Mouse (Mus musculus) adrenal gland (tissue): ENCODE data around the gene C1qtnf12.

ENCODE experiments used
- intact Hi-C: fragments of 180-260 bp; cut with DNase I; formaldehyde crosslinking; loops from one replicate; pipeline ENCODE4 v1.15.1; 2025
- long read RNA-seq, 2 experiments: library from polyadenylated mRNA; unstranded; transcript quantifications; one replicate each; pipeline ENCODE4 v2.0.0; 2020; ENCODE audit warnings: borderline replicate concordance in 1 of 2; ENCODE audit not compliant: insufficient replicate concordance in 1 of 2

C1qtnf12 gene
- long read RNA-seq, experiment 1, transcript C1qtnf12-201 (8 exons, 1,315 nt): major isoform, 44 of 44 reads
- long read RNA-seq, experiment 1, partial matches to known transcripts: 0 of 44 reads
- long read RNA-seq, experiment 1, other reads (novel, unspliced or antisense): 0 of 44 reads
- long read RNA-seq, experiment 2, transcript C1qtnf12-201 (8 exons, 1,315 nt): major isoform, 23 of 27 reads
- long read RNA-seq, experiment 2, partial matches to known transcripts: 0 of 27 reads
- long read RNA-seq, experiment 2, other reads (novel, unspliced or antisense): 4 of 27 reads

DNA sequence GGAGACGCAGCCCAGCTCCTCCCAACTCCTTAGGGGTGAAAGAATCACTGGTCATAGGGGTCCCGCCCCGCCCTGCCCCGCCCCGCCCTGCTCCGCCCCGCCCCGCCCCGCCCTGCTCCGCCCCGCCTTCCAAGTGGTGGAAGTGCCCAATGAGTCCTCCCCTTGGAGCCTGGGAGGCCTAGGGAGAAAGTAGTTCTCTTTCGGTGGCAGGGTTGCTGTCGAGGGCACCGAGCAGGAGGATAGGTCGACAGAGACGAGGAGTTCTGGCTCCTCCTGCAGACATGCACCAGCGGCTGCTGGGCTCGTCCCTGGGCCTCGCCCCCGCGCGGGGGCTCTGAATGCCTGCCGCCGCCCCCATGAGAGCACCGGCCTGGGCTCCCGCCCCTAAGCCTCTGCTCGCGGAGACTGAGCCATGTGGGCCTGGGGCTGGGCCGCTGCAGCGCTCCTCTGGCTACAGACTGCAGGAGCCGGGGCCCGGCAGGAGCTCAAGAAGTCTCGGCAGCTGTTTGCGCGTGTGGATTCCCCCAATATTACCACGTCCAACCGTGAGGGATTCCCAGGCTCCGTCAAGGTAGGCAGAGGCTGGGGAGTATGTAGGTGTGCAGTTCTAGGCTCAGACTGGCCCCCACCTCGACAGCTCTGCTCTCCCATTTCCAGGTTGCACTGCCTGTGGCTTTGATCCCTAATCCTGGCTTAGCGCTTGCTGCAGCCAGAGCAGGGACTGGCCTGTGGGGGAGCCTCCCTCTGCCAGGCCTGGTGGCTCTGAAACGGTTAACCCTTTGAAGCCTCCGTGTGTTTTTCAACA, at the start of gene C1qtnf12:
Gene C1qtnf12 (plus strand): TSS at position 152 of the 805 bp plus-strand sequence.
- intact Hi-C loops: loop anchor here (5.0 kb wide), 2 partner anchors 70 to 145 kb away; partner anchors contain the start of gene 9430015G10Rik

DNA sequence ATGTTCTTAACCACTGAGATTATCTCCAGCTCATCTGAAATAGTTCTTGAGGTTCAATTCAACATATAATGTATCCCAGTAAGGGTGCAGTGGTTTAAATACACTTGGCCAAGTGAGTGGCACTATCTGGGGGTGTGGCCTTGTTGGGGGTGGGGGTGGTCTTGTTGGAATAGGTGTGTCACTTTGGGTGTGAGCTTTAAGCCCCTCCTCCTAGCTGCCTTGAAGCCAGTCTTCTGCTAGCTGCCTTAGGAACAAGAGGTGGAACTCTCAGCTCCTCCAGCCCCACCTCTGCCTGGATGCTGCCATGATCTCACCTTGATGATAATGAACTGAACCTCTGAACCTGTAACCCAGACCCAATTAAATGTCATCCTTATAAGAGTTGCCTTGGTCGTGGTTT, 30.1 kb upstream of the C1qtnf12 start:
- intact Hi-C loops: no loop called here

DNA sequence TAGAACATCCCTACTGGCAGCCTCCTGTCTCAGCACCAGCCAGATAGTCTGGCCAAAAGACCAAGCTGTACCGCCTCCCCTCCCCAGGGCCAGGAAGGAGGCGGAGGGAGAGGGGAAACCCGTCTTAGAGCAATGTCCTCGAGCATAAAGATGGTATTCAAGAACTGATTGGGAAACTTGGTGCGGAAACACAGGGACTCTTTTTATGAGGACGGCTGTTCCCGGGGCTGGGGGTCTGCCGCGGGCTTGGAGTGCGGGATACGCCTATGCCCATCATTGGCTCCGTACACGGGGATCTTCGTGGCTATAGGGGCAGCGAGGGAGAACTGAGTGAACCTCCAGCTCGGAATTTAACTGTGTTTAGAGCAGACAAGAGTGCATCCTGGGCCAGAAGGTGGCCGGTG, 19.1 kb upstream of the C1qtnf12 start:
- intact Hi-C loops: loop anchor here (2.0 kb wide), 1 partner anchor 48 kb away; no protein-coding TSS in a partner anchor

DNA sequence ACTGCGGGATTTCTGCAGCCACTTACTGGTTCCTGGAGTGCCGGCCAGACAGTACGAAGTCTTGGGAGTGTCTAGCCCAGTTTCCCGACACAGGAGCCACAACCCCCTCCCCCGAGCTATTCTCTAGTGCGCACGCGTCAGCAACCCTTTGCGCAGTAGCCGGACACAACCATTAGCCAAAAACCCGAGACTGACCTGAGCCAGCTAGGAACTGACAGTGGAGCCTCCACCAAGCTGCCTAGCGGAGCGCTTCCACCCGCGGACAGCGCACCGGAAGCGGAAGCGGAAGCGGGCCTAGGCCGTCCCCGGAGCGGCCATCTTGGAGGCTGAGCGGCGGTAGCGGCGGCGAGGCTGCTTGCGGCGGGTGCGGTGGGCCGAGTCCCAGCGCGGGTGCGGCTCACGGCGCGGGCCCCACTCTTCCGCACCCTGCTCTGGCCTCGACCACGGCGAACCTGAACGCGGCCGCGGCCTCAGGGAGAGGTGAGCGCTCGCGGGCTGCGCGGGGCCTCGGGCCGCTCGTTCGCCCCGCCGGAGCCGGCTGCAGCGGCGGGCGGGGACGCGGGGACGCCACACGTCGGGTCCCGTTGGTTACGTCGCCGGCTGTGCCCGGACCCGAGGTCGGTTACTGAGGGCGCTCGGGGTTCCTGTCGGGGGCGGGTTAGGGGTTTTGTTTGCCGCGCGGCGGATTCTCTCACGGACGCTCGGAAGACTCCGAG, 18.4 kb upstream of the C1qtnf12 start, which contains the start of gene Ube2j2:
Gene Ube2j2 (plus strand): TSS at position 298 of the 716 bp plus-strand sequence.
- intact Hi-C loops: loop anchor here (2.0 kb wide), 1 partner anchor 49 kb away; no protein-coding TSS in a partner anchor

DNA sequence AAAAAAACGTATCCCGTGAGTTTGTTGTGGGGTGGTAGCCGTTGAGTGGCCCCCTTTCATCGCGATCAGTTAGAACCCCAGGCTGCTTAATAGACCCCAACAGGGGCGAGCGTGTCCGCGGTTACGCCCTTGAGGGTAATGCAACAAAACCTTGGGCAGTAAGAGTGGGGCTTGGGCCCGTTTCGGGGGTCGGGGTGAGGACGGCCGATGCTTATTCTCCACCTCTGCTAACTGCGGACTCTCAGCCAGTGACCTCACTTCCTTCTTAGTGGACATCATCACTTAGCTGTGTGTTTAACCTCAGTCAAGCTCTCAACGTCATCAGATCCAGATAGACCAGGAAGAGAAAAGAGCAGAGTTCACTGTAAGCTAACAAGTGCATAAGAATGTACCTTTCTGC, 17.8 kb upstream of the C1qtnf12 start:
- intact Hi-C loops: no loop called here

DNA sequence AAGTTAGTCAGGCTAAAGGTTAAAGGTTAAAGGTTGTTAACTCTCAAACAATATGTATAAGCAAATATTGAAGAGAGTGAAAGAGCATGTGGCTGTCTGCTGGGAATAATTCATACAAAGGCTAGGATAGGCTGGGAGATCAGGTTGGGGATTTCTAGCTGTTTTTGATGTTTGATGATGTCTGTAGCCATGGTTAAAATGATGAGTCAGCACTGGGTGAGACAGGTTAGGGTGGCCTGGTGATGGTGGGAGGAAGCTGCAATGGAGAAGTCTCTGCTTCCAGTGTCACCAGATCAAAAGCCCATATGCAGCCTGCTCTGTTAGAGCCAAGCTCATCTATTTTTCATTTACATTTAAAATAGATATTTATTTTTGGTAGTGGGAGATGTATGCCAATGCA, 15.0 kb upstream of the C1qtnf12 start:
- intact Hi-C loops: no loop called here

DNA sequence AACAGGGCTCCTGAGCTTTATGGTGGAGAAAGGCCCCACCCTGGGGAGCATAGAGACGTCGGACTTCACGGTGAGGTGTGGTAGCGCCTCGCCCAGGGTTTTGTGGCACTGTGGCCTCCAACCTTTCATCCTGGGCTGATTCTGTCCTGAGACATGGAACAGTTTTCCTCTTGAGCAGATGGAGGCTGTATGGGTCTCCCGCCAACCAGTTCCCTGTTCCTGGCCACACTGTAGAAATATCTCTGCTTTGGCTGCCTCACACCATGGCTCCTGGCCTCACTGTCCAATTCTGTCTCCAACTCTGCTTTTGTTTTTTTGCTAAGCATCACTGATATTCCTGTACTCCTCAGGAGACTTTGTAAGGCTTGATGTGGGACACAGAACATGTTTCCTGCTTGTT, 6.6 kb upstream of the C1qtnf12 start:
- intact Hi-C loops: loop anchor here (5.0 kb wide), 1 partner anchor 37 kb away; the partner anchor contains the start of genes B3galt6 and Sdf4

DNA sequence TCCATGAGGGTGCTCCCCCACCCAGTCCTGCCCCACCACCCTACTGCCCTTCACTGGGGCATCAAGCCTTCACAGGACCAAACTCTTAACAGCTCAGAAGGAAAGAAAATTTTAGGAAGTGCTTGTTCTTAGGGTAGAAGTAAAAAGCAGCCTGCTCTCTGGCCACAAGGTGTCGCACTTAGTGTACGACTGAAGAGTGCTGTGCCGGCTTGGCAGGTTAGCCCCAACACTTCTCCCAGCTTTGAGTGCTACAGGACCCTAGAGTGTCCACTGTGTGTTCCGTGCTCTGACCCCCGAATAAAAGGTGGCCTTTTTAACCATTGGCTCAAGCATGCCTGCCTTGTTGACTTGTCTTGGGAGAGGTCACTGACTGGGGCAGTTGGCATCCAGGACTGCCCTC, 2.8 kb upstream of the C1qtnf12 start:
- intact Hi-C loops: loop anchor here (5.0 kb wide), 1 partner anchor 33 kb away; the partner anchor contains the start of genes B3galt6 and Sdf4

DNA sequence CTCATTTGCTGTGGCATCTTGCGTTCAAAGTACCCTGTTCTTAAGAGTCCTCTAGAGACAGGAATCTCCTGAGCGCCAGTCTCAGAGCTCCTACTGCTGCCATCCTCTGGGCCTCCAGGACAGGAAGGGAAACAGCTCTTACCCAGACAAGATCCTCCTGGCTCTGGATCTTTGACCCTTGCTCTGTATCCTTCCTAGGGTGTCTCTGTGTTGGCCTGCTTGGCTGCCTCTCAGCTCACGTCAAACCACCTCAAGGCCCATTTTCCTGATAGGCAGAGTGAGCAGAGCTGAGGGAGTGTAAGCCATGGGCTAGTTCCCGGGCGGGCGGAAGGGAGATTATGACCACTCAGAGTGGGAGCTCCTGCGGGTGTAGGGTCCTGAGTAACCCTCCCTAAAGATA, 988 bp downstream of the C1qtnf12 start:
- intact Hi-C loops: loop anchor here (5.0 kb wide), 2 partner anchors 69 to 144 kb away; partner anchors contain the start of gene 9430015G10Rik

DNA sequence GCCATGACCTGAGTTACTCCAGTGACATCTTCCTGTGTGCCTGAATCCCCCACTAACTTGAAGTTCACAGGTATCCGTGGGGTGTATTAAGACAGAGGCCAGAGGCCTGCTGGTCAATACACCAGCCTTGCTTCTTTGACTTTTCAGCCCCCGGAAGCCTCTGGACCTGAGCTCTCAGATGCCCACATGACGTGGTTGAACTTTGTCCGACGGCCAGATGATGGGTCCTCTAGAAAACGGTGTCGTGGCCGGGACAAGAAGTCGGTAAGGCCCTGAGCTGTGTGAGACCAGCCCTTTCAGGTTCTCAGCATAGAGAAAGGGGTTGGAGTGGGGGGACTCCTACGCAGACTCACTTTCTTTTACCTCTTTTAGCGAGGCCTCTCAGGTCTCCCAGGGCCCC, 2.3 kb downstream of the C1qtnf12 start:
- intact Hi-C loops: loop anchor here (5.0 kb wide), 2 partner anchors 68 to 143 kb away; partner anchors contain the start of gene 9430015G10Rik

DNA sequence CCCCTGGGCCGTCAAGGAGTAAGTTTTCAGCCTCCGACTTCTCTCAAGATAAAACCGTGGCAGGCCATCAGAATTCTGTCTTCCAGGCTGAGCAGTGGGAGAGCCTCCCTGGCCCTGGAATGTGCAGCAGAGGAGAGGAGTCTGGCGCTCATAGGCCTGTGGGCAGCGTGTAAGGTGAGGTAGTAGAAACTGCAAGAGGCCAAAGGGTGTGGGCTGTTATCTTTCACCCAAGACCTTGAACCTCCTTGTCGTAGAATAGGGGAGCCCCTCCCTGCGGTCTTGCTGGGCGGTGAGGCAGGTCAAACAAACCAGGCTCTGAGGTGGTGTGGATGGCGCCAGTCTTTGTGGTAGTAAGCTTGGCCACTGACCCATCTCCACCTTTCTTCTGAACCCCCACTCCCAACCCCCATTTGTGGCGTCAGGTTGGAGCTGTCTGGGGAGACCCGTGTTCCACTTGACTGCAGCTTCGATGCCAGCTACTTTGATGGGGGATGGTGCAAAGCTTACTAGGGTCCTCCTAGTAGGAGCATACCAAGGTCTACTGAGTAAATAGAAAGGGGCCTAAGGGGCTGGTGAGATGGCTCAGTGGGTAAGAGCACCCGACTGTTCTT, 7.0 kb downstream of the C1qtnf12 start:
- intact Hi-C loops: no loop called here

DNA sequence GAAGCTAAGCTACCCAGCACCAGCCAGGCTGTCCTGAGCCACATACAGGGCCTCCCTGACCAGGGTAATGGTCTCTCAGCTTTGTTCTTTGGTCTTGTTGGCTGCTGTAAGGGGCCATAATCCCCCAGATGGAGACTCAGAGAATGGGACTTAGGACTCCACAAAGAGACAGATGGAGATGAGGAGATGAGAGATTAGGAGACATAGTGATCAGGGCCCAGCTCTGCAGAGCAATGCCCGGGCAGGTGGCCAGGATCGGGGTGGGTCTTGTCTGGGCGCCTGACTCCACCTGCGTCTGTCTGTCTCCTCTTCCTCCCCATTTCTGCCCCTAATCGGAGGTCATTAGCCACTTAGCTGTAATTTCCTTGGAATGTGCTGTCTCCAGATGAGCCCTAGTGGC, 8.2 kb downstream of the C1qtnf12 start:
- intact Hi-C loops: no loop called here

DNA sequence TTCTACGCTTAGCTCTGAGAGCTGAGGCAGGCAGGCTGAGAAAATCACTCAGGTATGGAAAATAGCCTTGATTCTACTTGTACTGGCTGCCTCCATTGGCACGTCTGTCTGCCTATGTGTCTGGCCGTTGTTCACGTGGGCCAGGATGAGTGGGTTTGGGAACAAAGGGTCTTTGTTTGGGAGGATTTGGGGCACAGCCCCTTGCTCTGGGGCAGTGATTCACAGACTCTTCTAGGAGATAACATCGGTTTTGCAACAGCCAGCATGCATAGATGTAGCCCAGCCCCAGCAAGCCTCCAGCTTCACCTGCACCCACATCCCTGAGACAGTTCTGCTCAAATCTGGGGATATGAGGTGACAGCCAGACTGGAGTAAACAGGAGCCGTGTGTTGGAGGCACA, 10.5 kb downstream of the C1qtnf12 start:
- intact Hi-C loops: no loop called here

DNA sequence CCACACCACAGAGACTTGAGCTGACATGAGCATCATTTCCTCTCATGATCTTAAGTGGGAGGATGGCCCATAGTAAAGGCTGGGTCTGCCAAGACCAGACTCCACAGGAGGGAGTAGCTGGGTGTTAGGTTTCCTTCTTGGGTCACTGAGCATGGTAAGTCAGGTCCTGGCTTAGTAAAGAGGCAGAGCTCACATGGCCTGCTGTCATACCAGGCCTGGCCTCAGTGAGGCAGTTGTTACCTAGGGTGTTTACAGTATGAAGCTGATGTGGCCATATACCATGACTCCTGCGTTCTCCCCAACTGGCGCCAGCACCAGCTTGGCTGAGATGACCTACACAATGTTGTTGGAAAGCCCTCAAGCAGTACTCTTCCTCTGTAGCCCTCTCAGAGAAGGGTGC, 11.1 kb downstream of the C1qtnf12 start:
- intact Hi-C loops: no loop called here

DNA sequence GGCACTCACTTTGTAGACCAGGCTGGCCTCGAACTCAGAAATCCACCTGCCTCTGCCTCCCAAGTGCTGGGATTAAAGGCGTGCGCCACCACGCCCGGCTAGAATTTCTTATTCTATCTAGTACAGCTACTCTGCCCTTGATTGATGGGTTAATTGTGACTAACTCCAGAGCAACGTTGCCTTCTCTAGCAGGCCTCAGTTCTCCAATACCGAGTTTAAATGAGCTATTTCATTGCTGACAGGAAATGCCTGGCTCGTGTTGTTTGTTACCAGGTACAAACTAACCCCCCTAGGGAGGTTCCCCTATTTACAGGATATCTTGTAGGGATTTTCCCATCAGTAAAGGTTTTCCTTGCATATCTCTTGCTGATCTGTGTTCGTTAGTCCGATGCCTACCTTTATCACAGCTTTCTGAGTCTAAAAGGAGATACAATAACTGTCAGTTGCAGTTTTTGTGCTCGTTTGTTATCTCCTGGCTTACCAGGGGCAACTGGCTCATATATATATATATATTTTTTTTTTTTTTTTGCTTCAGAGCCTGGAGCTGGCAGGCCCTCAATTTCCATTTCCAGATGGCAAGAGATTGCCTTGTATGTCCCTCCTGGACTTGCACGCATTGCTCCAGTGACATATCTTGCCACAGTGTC, 19.4 kb downstream of the C1qtnf12 start:
- intact Hi-C loops: no loop called here

DNA sequence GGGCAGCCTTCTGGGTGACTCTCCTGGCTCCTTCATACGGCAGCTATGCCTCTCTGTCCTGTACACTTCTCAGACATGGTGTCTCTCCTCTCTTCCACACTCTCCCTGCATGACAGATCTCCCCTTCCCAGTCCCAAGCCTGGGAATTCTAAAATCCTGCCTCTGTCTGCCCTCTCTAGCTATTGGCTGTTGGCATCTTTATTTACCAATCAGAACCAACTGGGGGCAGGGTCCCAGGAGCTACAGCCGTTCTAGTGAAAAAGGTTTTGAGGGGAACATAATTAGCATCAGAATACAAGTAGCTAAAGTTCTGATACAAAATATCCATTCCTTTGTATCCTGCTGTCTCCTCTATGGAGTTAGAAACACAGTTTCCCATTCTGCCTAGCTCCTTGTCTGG, 21.7 kb downstream of the C1qtnf12 start:
- intact Hi-C loops: no loop called here

DNA sequence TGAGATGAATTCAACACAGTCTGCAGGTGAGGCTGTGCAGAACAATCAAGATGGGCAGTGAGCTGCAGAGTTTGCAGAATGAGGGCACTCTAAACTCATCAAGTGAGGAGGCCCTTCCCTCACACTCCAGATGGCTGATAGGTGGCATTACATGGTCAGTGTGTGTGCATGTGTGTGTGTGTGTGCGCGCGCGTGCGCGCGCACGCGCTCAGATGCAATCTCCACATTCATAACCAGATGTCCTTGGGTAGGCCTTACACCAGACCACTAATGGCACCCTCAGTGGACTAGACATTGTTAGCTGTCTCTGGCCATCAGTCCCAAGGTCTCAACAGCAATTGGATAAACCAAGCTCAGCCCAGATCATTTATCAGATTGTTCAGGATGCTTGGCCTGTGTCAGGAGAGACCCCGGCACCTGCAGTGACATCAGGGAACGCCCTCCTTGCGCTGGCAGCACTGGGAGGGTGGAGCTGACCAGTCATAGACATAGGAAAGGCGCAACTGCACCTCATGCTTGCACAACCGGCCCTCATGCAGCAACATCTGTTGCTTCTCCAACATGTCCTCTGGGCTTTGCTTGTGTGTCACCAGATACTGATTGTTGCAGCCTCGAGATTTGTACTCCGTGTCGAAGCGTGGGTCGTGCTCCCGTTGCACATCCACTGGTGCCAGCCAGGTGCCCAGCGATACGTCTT, 29.2 kb downstream of the C1qtnf12 start:
- intact Hi-C loops: loop anchor here (5.0 kb wide), 1 partner anchor 34 kb away; no protein-coding TSS in a partner anchor

DNA sequence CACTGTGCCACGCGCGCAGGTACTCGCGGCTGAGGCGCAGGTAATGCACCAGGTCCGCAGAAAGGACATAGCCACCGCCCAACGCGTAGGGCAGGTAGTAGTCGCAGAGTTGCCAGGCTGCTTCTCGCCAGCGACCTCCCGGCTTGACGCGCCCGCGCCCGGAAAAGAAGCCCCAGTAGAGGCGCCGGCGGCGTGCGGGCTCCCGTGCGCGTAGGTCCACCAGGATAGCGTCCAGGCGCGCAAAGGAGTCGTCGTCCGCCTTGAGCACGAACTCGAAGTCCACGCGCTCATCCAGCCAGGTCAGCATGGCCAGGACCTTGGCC, 29.8 kb downstream of the C1qtnf12 start:
- intact Hi-C loops: loop anchor here (5.0 kb wide), 1 partner anchor 35 kb away; no protein-coding TSS in a partner anchor

DNA sequence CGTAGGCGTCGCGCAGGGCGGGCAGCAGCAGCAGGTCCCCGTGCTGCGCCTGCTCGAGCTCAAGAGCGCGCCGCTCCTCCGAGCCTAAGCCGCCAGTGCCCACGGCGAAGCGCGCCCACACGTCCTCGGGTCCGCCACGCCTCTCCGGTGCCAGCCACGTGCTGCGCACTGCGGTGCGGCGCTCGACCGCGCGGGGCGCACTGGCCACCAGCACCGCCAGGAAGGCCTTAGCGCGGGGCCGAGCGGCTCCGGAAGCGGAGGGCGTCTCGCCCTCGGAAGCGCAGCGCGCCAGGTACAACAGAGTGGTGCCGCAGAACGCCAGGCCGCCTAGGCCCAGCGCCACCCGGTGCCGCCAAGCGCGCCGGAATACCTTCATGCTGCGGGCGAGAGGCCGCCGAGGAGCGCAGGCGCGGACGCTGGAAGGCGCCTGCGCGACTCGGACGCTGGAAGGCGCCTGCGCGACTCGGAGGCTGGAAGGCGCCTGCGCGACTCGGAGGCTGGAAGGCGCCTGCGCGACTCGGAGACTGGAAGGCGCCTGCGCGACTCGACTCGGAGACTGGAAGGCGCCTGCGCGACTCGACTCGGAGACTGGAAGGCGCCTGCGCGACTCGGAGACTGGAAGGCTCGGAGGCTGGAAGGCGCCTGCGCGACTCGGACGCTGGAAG, 30.3 kb downstream of the C1qtnf12 start, which contains the start of the genes B3galt6 and Sdf4:
Gene B3galt6 (minus strand): TSS at position 409 of the 665 bp plus-strand sequence.
Gene Sdf4 (plus strand): TSS at position 632 of the 665 bp plus-strand sequence.
- intact Hi-C loops: loop anchor here (5.0 kb wide), 1 partner anchor 35 kb away; no protein-coding TSS in a partner anchor
